Mouse (Mus musculus) cerebellum, adult 8-10 months (tissue): ENCODE measurements around the gene Fbxl16.
A peak's percentile ranks its signal among the peaks of the same experiment; 100 is the strongest.

Source experiments
- DNase-seq: peaks from one replicate; pipeline ENCODE4 v3.0.0; 2022

The Fbxl16 gene

GRCm38 (mm10) chr17:25843636-25844395 is 34.9 kb downstream of the Fbxl16 start:
- peak; percentile 61 for DNase-seq

- DNase-seq: peak; percentile 90
Measured at GRCm38 (mm10) chr17:25844396-25844901, 35.6 kb downstream of the Fbxl16 start, which contains the start of gene Rhot2. Gene Rhot2, minus strand, starts transcription at chr17:25844851.

DNA sequence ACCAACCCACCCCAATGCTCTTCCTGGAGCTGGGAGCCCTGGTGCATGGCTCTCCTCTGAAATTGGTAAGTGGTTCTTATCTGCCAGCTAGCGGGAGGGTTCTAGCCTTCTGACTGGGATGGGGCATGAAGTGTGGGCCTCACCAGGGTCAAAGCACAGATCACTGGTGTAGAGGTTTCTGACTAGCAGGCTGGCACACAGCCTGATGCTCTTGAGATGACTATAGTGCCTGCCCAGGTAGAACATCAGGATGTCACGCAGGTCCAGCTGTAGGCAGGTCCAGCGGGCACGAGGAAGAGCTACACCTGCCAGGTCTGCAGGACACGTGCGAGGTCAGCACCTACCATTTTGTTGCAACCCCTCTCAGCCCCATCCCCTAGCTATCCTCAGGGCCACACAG is 51.3 kb downstream of the Fbxl16 start:
- DNase-seq: no peak

DNA sequence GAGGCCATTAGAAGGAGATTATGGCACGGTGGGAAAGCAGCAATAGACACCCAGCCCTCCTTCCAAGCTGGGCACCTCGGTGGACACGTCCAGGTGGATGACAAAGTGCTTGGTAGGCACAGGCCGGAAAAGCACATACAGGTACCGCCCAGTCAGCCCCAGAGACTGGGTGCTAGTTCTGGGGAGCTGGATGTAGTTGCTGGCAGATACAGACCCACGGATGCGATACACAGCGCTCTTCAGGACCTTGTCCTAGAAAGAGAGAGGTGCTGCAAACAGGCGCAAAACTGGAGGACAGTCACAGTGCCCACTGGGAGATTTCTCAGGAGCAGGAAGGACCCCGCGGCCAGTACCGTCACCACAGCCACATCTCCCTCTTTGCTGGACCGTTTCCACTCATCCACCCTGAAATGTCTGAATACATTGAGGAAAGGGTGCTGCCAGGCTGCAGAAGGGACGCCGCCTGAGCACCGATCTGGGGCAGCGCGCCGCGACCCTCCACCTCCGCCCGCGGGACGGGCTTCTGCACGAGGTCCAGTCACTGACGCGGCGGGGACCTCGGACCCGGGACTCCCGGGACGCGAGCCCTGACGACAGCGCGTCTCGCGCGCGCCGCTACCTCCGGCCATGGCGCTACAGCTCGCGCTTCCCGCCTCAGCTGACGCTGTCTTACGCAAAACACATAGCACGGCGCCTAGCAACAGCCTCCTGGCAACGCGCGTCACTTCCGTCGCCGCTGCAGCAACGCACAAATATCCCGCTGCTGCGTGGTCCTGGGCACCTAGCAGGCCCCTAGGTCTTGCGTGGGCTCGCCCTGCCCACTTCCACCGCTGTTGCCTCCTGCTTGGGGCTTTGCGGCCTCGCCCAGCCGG is 52.2 kb downstream of the Fbxl16 start, which contains the start of gene Wdr90:
Wdr90 (minus strand) TSS at position 670 of the 872 bp plus-strand sequence.
- peak; percentile 86 for DNase-seq

GRCm38 (mm10) chr17:25861704-25862612 is 53.1 kb downstream of the Fbxl16 start:
- DNase-seq: no peak

- DNase-seq: peak; percentile 7
Measured at GRCm38 (mm10) chr17:25863681-25864080, 54.8 kb downstream of the Fbxl16 start.

GRCm38 (mm10) chr17:25864311-25864710 is 55.4 kb downstream of the Fbxl16 start:
- peak; percentile 20 for DNase-seq

GRCm38 (mm10) chr17:25865288-25865687 is 56.4 kb downstream of the Fbxl16 start:
- DNase-seq: no peak

DNA sequence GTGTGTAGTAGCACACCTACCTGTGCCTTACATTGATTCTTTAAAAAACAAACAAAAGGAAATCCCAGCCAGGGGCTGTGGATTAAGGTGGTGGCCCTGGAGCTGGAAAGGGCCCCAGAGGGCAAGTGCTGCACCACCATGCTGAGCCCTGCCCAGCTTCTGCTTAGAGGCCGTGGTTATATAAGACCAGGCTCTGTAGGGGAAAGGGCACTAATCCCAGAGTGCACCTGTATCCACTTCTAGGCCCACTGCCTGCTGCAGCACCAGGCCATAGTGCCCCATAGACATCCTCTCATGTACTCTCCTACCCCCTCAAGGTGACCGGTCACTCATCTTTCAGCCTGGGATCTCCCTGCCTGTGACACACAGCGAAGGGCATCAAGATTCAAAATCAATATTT is 57.3 kb downstream of the Fbxl16 start:
- DNase-seq: no peak

- no peak for DNase-seq
Measured at GRCm38 (mm10) chr17:25867509-25867835, 58.6 kb downstream of the Fbxl16 start.

DNA sequence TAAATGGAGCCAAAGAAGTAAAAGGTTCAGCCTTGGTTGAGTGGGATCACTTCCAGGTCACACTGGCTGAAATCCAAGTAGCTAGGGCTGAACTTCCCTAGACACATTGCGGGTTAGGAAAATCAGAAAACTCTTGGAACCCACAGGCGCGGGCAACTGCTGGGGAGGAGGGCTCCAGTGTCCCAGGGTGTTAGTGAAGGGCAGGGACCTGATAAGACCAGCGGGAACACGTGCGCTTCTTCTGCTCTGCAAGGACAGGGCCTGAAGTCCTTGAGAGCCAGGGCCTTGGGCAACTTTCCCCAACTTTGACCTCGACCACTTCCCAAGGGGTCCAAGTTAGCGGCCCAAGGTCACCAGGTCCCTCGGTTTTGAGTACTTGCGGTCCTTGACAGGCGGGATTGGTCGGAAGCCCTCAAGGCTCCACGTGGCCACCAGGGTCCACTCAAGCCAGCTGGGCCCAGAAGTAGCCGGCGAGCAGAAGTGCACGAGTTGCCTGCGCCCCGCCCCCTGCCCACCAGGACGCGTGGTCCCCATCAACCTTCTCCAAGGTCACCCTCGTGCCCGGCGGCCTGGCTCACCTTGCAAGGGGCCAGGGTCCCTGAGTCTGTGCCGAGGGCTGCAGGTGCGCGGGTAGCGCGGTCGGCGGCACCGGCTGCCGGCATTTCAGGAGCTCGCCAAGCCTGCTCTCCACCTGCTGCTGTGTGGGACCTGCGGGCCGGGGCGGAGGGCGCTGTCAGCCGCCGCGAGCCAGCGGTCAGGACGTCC is 59.1 kb downstream of the Fbxl16 start:
- DNase-seq: peak; percentile 61

DNA sequence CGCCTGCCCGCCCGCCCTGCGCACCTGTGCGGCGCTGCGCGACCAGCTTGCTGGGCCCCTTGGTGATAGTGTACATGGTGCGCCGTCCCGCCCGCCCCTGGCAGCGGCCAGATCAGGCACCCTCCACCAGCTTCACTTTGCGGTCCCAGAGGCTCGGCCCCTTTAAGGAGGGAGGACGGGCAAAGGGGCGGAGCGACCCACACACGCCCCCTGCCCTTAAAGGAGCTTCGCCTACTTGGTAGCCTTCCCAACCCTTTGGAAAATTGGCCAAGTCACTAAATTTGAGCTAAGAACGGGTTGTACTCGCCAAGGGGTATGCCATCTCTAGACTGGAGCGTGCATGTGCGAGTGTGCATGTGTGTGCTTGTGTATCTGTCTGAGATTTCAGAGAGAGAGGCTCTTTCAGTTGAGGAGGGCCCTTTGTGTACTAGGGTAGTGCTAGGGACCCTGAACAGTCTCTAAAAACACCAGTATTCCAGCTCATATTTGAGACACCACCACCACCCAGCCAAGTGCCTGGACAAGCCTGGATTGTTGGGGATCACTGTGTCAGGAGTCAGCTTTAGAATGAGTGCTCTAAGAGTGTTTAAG is 59.8 kb downstream of the Fbxl16 start, which contains the start of gene Mcrip2:
Mcrip2 (minus strand) TSS at position 164 of the 591 bp plus-strand sequence.
- DNase-seq: peak; percentile 81

GRCm38 (mm10) chr17:25869498-25869897 is 60.6 kb downstream of the Fbxl16 start:
- no peak for DNase-seq

- DNase-seq: no peak
Measured at GRCm38 (mm10) chr17:25869954-25870353, 61.1 kb downstream of the Fbxl16 start.
